Mouse (Mus musculus) urinary bladder, postnatal 4 days (tissue): ENCODE results near the gene Vps13c.
A peak's percentile ranks its signal among the peaks of the same experiment; 100 is the strongest.

Experiments used
- DNase-seq, 2 experiments: peaks; one replicate each; pipeline ENCODE4 v3.0.0; 2021 to 2022; ENCODE audit warnings: low spot score in 2 of 2

Vps13c gene

DNA sequence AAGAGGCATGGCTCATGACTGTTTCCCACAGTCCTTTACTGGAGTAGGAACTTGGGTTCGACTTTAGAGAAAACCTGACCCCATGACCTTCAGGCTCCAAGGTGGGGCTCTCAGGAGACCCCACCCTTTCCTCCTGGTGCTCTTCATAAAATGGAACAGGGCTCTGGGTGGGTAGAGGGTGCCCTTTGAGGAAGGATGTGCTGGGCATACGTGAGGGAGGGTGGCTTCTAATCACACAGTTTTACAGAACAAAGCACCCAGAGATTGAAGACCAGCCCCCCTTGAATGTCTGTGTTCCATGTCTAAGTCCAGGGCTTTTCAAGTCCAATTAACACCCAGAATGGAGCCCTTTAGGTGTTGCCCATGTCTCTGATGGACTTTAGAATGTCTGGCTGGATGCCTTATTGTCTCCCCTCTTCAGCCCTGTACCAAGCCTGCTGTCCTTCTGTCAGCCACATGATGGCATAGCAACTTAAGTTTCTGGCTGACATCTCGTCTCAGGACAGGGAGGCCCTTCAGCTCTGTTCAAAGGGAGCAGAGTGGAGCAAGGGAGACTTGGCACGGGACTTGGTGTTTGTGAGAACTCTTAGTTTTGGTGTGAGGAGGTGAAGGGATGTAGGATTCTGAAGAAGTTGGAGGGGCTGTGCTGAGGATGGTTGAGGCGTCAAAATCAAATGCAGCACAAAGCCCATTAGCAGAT is 176.2 kb downstream of the Vps13c start:
- DNase-seq: peak in 1 of 2 experiments; percentile 35

DNA sequence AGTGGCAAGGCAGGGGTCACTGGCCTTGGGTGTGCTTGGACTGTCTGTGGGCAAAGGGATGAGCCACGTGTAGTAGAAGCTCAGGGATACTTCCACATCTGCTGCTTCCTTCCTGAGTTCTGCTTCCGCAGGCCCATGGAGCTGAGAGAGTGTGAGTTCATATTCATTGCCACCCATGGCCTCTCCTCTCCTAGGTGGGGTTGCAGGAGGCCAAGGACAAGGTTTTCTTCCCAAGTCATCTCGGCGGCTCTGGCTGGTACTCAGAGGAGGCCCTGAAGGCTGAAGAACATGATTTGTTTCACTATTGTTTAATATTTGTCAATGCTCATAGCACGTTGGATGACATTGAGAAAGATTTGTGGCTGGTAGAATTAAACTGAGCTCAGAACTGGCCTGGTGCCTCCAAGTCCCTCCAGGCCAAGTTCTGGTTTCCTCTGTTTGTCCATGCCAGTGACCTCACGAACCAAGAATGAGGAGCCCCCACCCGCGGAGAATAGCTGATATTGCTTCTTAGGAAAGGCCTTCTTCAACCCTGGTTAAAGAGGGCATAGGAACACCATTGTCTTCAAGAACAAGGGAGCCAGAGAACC is 180.7 kb downstream of the Vps13c start:
- no peak for DNase-seq

DNA sequence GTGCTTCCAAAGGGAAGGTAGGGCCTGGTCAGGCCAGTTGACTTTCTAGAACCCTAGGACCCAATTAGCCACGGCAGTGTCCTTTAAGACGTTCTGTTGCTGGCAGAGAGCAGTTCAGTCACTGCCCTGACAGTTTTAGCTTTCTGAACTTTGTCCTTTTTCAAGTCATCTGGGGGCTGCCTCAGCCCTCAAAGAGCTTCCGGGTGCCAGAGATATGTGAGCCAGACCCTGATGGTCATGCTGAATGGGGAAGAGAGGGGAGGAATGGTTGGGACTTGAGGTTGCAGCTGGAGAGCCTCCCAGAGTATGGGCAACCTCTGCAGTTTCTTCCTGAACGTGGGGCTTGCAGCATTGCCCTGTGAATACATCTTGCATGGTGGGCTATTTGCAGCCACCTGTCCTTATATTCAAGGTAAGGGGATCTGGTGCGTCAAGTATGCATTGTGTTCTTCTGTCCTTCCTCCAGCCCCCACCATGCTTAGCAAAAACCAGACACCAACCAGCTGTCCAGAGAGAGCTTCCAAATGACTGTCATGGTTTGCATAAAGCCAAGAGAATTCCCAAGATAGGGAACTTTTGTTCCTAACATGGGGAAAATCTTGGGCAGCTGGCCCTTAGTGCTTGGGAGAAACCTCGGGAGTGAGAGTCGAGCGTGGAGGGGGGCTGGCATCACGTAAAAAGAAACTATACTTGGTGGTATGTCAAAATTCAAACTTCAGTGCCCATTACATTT is 182.3 kb downstream of the Vps13c start:
- no peak for DNase-seq

- DNase-seq: no peak
Observed at GRCm38 (mm10) chr9:68028631-68029030, 188.4 kb downstream of the Vps13c start.

GRCm38 (mm10) chr9:68033771-68034170 is 193.6 kb downstream of the Vps13c start:
- no peak for DNase-seq
